Mouse (Mus musculus) gastrocnemius, postnatal 36 days (tissue): Measurements from ENCODE around the gene Arg2. TPM values are rescaled to one million over a fixed set of nuclear protein-coding genes. Genes with fewer than 3 reads are reported as not detected.
A peak's percentile ranks its signal among the peaks of the same experiment; 100 is the strongest.
"Not testable (repeated sequence)": the region's sequence is repeated elsewhere in the genome, so short reads cannot be mapped to it uniquely, and the experiment has no call there.

ENCODE experiments used
- DNase-seq, 2 experiments: peaks; one replicate each; pipeline ENCODE4 v3.0.0; 2022
- intact Hi-C: fragments of 180-260 bp; cut with DNase I; formaldehyde crosslinking; loops from one replicate; pipeline ENCODE4 v1.15.1; 2025
- total RNA-seq, 2 experiments: library from RNA; stranded (reverse); gene quantifications; 2 replicates each; pipeline ENCODE4 v1.2.3; 2021

Arg2 gene
- total RNA-seq, 2 experiments from 2014 or later: not detected

GRCm38 (mm10) chr12:79169173-79169572 is 38.6 kb downstream of the Arg2 start:
- no peak for DNase-seq
- intact Hi-C loops: no loop called here

- intact Hi-C loops: no loop called here
- DNase-seq: no peak
Observed at GRCm38 (mm10) chr12:79170421-79170820, 39.8 kb downstream of the Arg2 start.

- intact Hi-C loops: no loop called here
Observed at GRCm38 (mm10) chr12:79171269-79171995, 40.9 kb downstream of the Arg2 start.

GRCm38 (mm10) chr12:79172019-79172941 is 41.7 kb downstream of the Arg2 start, which contains the start of gene Vti1b:
Gene Vti1b, minus strand, starts transcription at chr12:79172667.
- DNase-seq: peak; percentile 85 to 96
- intact Hi-C loops: no loop called here

More at GRCm38 (mm10) chr12:79171269-79171995, 40.9 kb downstream of the Arg2 start:
- no peak for DNase-seq

- DNase-seq: no peak
- intact Hi-C loops: no loop called here
Observed at GRCm38 (mm10) chr12:79173721-79174120, 43.1 kb downstream of the Arg2 start.

- no peak for DNase-seq
- intact Hi-C loops: no loop called here
Observed at GRCm38 (mm10) chr12:79175998-79176397, 45.4 kb downstream of the Arg2 start.

- not testable (repeated sequence) for DNase-seq
Observed at GRCm38 (mm10) chr12:79185160-79185559, 54.6 kb downstream of the Arg2 start.

GRCm38 (mm10) chr12:79190931-79191673 is 60.5 kb downstream of the Arg2 start:
- no peak for DNase-seq
- intact Hi-C loops: loop anchor here (5.0 kb wide), 1 partner anchor 71 kb away; no protein-coding TSS in a partner anchor

More at GRCm38 (mm10) chr12:79185160-79185559, 54.6 kb downstream of the Arg2 start:
- intact Hi-C loops: not testable (repeated sequence)

- intact Hi-C loops: loop anchor here (5.0 kb wide), 1 partner anchor 71 kb away; no protein-coding TSS in a partner anchor
- DNase-seq: peak; percentile 62 to 69
Observed at GRCm38 (mm10) chr12:79191701-79192100, 61.1 kb downstream of the Arg2 start.

- intact Hi-C loops: loop anchor here (5.0 kb wide), 1 partner anchor 70 kb away; no protein-coding TSS in a partner anchor
- no peak for DNase-seq
Observed at GRCm38 (mm10) chr12:79192193-79192592, 61.6 kb downstream of the Arg2 start, which contains the start of gene Rdh11. Gene Rdh11, minus strand, starts transcription at chr12:79192293.

GRCm38 (mm10) chr12:79193441-79193840 is 62.9 kb downstream of the Arg2 start:
- intact Hi-C loops: loop anchor here (5.0 kb wide), 1 partner anchor 69 kb away; no protein-coding TSS in a partner anchor
- peak in 1 of 2 experiments; percentile 53 for DNase-seq

- no peak for DNase-seq
- intact Hi-C loops: no loop called here
Observed at GRCm38 (mm10) chr12:79197105-79197504, 66.5 kb downstream of the Arg2 start.

GRCm38 (mm10) chr12:79201882-79202281 is 71.3 kb downstream of the Arg2 start:
- no peak for DNase-seq
- intact Hi-C loops: no loop called here

Other genes starting within 250 kb of the Arg2 start
- gene Plek2, start 223.8 kb upstream of the Arg2 start, total RNA-seq: under 1 TPM in 1 of 2 experiments, not detected in 1; 0.22 TPM
- 10 to 100 TPM in 1 of 2 experiments, 1 to 10 TPM in 1; 7.0 to 10.4 TPM for gene Tmem229b, start 123.2 kb upstream of the Arg2 start, total RNA-seq
- 1 to 10 TPM; 1.1 to 1.3 TPM for gene Plekhh1, start 101.6 kb upstream of the Arg2 start, total RNA-seq
- 1 to 10 TPM; 1.5 to 2.0 TPM for gene Pigh, start 41.1 kb upstream of the Arg2 start, total RNA-seq
- gene Vti1b, start 41.9 kb downstream of the Arg2 start, total RNA-seq: 10 to 100 TPM; 63.1 to 68.7 TPM
- 1 to 10 TPM; 1.8 to 2.1 TPM for gene Rdh11, start 61.5 kb downstream of the Arg2 start, total RNA-seq
- under 1 TPM; 0.20 to 0.49 TPM for gene Rdh12, start 78.1 kb downstream of the Arg2 start, total RNA-seq
- gene Zfyve26, start 165.5 kb downstream of the Arg2 start, total RNA-seq: 10 to 100 TPM; 13.4 to 14.8 TPM
- under 1 TPM in 1 of 2 experiments, not detected in 1; 0.23 TPM for gene Rad51b, start 166.5 kb downstream of the Arg2 start, total RNA-seq